13 mouse cellular contexts compared by ENCODE assay signal in the genomic region with DNA sequence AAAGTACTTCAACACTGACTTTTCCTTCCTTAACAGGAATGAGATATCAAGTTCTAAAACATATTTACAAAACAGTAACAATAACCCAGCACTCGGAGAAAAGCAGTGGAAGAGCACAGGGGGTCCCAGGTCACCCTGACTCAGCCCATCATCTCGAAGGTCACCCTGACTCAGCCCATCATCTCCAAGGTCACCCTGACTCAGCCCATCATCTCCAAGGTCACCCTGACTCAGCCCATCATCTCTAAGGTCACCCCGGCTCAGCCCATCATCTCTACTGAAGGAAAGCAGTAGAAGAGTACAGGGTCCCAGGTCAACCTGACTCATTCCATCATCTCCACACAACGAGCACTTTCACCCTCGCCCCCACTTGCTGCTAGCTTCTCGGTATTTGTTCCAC.
"Had no signal": no experiment of that assay in that cellular context is flagged by ENCODE, and none has a peak within 500 bp of the region (broad histone marks: within the 10 kb centered on the region; RNA-seq: fewer than 3 reads in every experiment).

No protein-coding gene starts in this region.

- DNase-seq: gastrocnemius, postnatal 14 days; gastrocnemius, postnatal 36 days; heart, adult 11 months; heart, adult 2 months; heart, postnatal 14 days; heart, postnatal 4 days; kidney, adult 18-20 months; kidney, adult 8-10 months; kidney, postnatal 10 days; kidney, postnatal 4 days; layer of hippocampus, postnatal 36 days; left cerebral cortex, postnatal 4 days; lung, adult 18-20 months had no signal
